25 mouse cellular contexts compared by ENCODE assay signal in the genomic region with DNA sequence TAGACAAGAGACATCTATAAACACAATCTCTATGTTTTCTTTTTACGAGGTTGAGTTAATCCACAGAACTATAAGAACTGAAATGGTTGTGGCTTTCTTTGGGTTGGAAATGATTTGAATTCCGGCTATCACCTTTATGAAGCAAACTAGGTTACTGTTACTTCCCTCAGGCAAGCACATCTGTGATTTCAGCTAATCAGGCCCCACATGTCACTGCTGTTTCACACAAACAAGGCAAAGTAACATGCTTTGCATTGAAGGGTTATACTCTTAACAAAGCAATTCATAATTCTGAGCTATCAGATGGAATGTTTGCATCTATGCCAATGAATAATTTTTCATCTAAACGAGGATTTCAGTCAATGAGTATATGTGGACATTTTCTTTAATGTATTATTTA.
DNase-seq lines count a peak whose midpoint lies in the region; ATAC-seq and TF ChIP-seq lines count a peak whose summit lies in the region.
"Had no signal": no experiment of that assay in that cellular context is flagged by ENCODE, and none has a peak within 500 bp of the region (broad histone marks: within the 10 kb centered on the region; RNA-seq: fewer than 3 reads in every experiment).

No protein-coding gene starts in this region.

- TF ChIP-seq CTCF in layer of hippocampus, adult 2 months (conservative IDR thresholded peaks at IDR 0.05), result no peak
- TF ChIP-seq CTCF in lung, postnatal 0 days (IDR thresholded peaks at IDR 0.05), result no peak

- H3K9me3 ChIP-seq in forebrain, embryonic 13.5 days (replicated peaks), result no peaks in the 10 kb centered on the region
- no peaks in the 10 kb centered on the region for H3K9me3 ChIP-seq in forebrain, embryonic 16.5 days (ENCODE audit: control insufficient read depth, low read length)
- no peaks in the 10 kb centered on the region for H3K9me3 ChIP-seq in lung, postnatal 0 days (ENCODE audit: low read length)
- H3K9me3 ChIP-seq: embryonic facial prominence, embryonic 10.5 days; embryonic facial prominence, embryonic 13.5 days; heart, embryonic 12.5 days; heart, embryonic 15.5 days; hindbrain, embryonic 10.5 days; hindbrain, embryonic 13.5 days had no signal

- WGBS in forebrain, embryonic 13.5 days, result 71% methylated on average over 3 of the region's 3 CpGs
- 62% methylated on average over 3 of the region's 3 CpGs for WGBS in forebrain, embryonic 16.5 days
- WGBS in lung, postnatal 0 days, result 57% methylated on average over 3 of the region's 3 CpGs

- DNase-seq in layer of hippocampus, adult 2 months (ENCODE audit: low spot score in 2 of 2), result no peak
- DNase-seq in layer of hippocampus, adult 11-12 months (ENCODE audit: low spot score), result no peak
- DNase-seq in Muller cell, postnatal 12 days (ENCODE audit: inconsistent ontology term), result peak; percentile 44
- peak; percentile 59 for DNase-seq in retina, postnatal 1 day
- no peak for DNase-seq in lung, postnatal 0 days (ENCODE audit: low spot score)
- DNase-seq: adrenal gland, postnatal 10 days; cerebellum, adult 11-12 months; cerebellum, adult 8-10 months; cerebellum, postnatal 36 days; embryo, embryonic 11 days; gastrocnemius, postnatal 25 days; heart, adult 18-20 months; heart, postnatal 10 days; heart, postnatal 36 days had no signal

- no peaks in the 10 kb centered on the region for H3K36me3 ChIP-seq in forebrain, embryonic 13.5 days (ENCODE audit: poor library complexity, severe bottlenecking)
- H3K36me3 ChIP-seq in forebrain, embryonic 16.5 days (ENCODE audit: control insufficient read depth, insufficient read depth), result no peaks in the 10 kb centered on the region
- no peaks in the 10 kb centered on the region for H3K36me3 ChIP-seq in lung, postnatal 0 days (ENCODE audit: insufficient read depth, low read length)
- H3K36me3 ChIP-seq: embryonic facial prominence, embryonic 10.5 days; embryonic facial prominence, embryonic 13.5 days; heart, embryonic 12.5 days; heart, embryonic 15.5 days; hindbrain, embryonic 10.5 days; hindbrain, embryonic 13.5 days had no signal

- H3K27me3 ChIP-seq in forebrain, embryonic 13.5 days, result no peaks in the 10 kb centered on the region
- H3K27me3 ChIP-seq in forebrain, embryonic 16.5 days (replicated peaks; ENCODE audit: control insufficient read depth, insufficient read depth, low read length), result no peaks in the 10 kb centered on the region
- H3K27me3 ChIP-seq in lung, postnatal 0 days (replicated peaks; ENCODE audit: insufficient read depth, low read length), result no peaks in the 10 kb centered on the region
- H3K27me3 ChIP-seq: embryonic facial prominence, embryonic 13.5 days; heart, embryonic 12.5 days; heart, embryonic 15.5 days; hindbrain, embryonic 13.5 days; Patski had no signal

- no peak overlapping the region for H3K9ac ChIP-seq in forebrain, embryonic 13.5 days
- H3K9ac ChIP-seq in forebrain, embryonic 16.5 days (replicated peaks; ENCODE audit: low read depth, low read length), result no peak overlapping the region
- H3K9ac ChIP-seq in lung, postnatal 0 days (replicated peaks; ENCODE audit: low read depth), result no peak overlapping the region
- H3K9ac ChIP-seq: embryonic facial prominence, embryonic 13.5 days; heart, embryonic 12.5 days; heart, embryonic 15.5 days; hindbrain, embryonic 13.5 days had no signal

- H3K4me2 ChIP-seq in forebrain, embryonic 13.5 days, result no peak overlapping the region
- H3K4me2 ChIP-seq in forebrain, embryonic 16.5 days (ENCODE audit: low read length), result no peak overlapping the region
- no peak overlapping the region for H3K4me2 ChIP-seq in lung, postnatal 0 days (replicated peaks; ENCODE audit: low read depth, low read length)
- H3K4me2 ChIP-seq: embryonic facial prominence, embryonic 13.5 days; heart, embryonic 12.5 days; heart, embryonic 15.5 days; hindbrain, embryonic 13.5 days had no signal

- no peak for TF ChIP-seq EP300 in lung, postnatal 0 days (IDR thresholded peaks at IDR 0.05)

- H3K27ac ChIP-seq in forebrain, embryonic 13.5 days, result peak overlapping the region; percentile 48; the same call in 1 of the 2 replicates
- H3K27ac ChIP-seq in forebrain, embryonic 16.5 days (ENCODE audit: low read length), result no peak overlapping the region
- H3K27ac ChIP-seq in layer of hippocampus, adult 2 months, result peak overlapping the region; percentile 74
- no peak overlapping the region for H3K27ac ChIP-seq in lung, postnatal 0 days (ENCODE audit: low read length)
- H3K27ac ChIP-seq: embryonic facial prominence, embryonic 10.5 days; embryonic facial prominence, embryonic 13.5 days; heart, embryonic 15.5 days; hindbrain, embryonic 10.5 days; hindbrain, embryonic 13.5 days had no signal

- no peak for ATAC-seq in forebrain, embryonic 13.5 days
- ATAC-seq in forebrain, embryonic 16.5 days, result no peak
- ATAC-seq in lung, postnatal 0 days, result no peak
- ATAC-seq: hindbrain, embryonic 16.5 days; Patski had no signal

- no peak overlapping the region for H3K4me3 ChIP-seq in forebrain, embryonic 13.5 days
- no peak overlapping the region for H3K4me3 ChIP-seq in forebrain, embryonic 16.5 days (replicated peaks; ENCODE audit: low read length)
- no peak overlapping the region for H3K4me3 ChIP-seq in layer of hippocampus, adult 2 months
- H3K4me3 ChIP-seq in lung, postnatal 0 days (ENCODE audit: low read depth, low read length), result no peak overlapping the region
- H3K4me3 ChIP-seq: embryonic facial prominence, embryonic 10.5 days; embryonic facial prominence, embryonic 13.5 days; erythroblast, embryonic 14.5 days; heart, embryonic 12.5 days; heart, embryonic 15.5 days; hindbrain, embryonic 10.5 days; hindbrain, embryonic 13.5 days had no signal

- no peaks in the 10 kb centered on the region for H3K4me1 ChIP-seq in forebrain, embryonic 13.5 days
- no peaks in the 10 kb centered on the region for H3K4me1 ChIP-seq in forebrain, embryonic 16.5 days (replicated peaks; ENCODE audit: control insufficient read depth, insufficient read depth, low read length)
- H3K4me1 ChIP-seq in lung, postnatal 0 days (ENCODE audit: insufficient read depth, low read depth, low read length), result no peaks in the 10 kb centered on the region
- H3K4me1 ChIP-seq: embryonic facial prominence, embryonic 10.5 days; embryonic facial prominence, embryonic 13.5 days; heart, embryonic 12.5 days; heart, embryonic 15.5 days; hindbrain, embryonic 10.5 days; hindbrain, embryonic 13.5 days had no signal

Comparison
In these comparisons a context has a peak if more than half of its experiments do, and no peak if none do; other contexts are left out.
1. H3K27ac ChIP-seq: peak in forebrain, embryonic 13.5 days (single experiment) and layer of hippocampus, adult 2 months (single experiment); none in forebrain, embryonic 16.5 days (single experiment) and lung, postnatal 0 days (single experiment).
2. DNase-seq: peak in Muller cell, postnatal 12 days (single experiment) and retina, postnatal 1 day (single experiment); none in layer of hippocampus, adult 2 months (0 of 2), layer of hippocampus, adult 11-12 months (single experiment) and lung, postnatal 0 days (single experiment).